Mouse (Mus musculus): Measurements from ENCODE around the gene Glis1. TPM values are rescaled to one million over a fixed set of nuclear protein-coding genes. Genes with fewer than 3 reads are reported as not detected.

Gene Glis1
- polyA plus RNA-seq, 1 experiment from 2014 or later = 1.0 TPM

DNA sequence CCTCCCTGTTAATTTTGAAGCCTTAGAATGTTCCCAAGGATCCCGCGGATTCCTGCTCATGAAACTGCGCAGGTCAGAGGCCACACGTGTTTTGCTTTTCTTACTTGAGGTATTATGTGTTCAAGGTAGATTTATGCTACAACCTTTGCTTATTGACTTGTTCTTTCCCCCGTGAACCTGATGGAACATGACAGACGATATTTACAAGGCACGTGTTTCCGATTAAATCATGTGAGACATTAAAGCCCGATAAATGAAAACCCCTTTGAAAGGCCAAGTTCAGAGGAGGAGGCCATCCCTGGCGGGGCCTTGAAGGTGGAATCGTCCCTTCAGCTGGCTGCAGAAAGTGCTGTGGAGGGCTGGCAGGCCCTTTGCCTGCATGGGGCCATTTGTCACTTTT, 26.1 kb downstream of the Glis1 start:
- Histone ChIP-seq H3K4me3 (ENCODE audit: low read length) (no peak overlapping the region), H3K36me3 (ENCODE audit: control insufficient read depth, insufficient read depth, low read length) (no peaks in the 10 kb centered on the region), H3K9ac (ENCODE audit: low read length) (no peak overlapping the region), H3K27me3 (ENCODE audit: control insufficient read depth, insufficient read depth, low read depth, low read length) (no peaks in the 10 kb centered on the region), H3K4me2 (ENCODE audit: low read depth, low read length) (no peak overlapping the region), H3K27ac (ENCODE audit: low read length) (no peak overlapping the region), H3K9me3 (ENCODE audit: control insufficient read depth, low read length) (no peaks in the 10 kb centered on the region), H3K4me1 (replicated peaks; ENCODE audit: control insufficient read depth, insufficient read depth, low read length) (no peaks in the 10 kb centered on the region)
- ATAC-seq (ENCODE audit: low read depth) = no peak
- 72% methylated on average over 11 of the region's 11 CpGs for WGBS

GRCm38 (mm10) chr4:107467831-107468230, 33.4 kb downstream of the Glis1 start:
- ATAC-seq (ENCODE audit: low read depth) = no peak
- 65% methylated on average over 7 of the region's 7 CpGs for WGBS

GRCm38 (mm10) chr4:107468264-107468663, 33.9 kb downstream of the Glis1 start:
- Histone ChIP-seq H3K4me3 (ENCODE audit: low read length) (no peak overlapping the region), H3K9ac (ENCODE audit: low read length) (no peak overlapping the region), H3K4me2 (ENCODE audit: low read depth, low read length) (no peak overlapping the region), H3K36me3 (ENCODE audit: control insufficient read depth, insufficient read depth, low read length) (no peaks in the 10 kb centered on the region), H3K27ac (ENCODE audit: low read length) (no peak overlapping the region), H3K9me3 (ENCODE audit: control insufficient read depth, low read length) (no peaks in the 10 kb centered on the region), H3K27me3 (ENCODE audit: control insufficient read depth, insufficient read depth, low read depth, low read length) (no peaks in the 10 kb centered on the region), H3K4me1 (replicated peaks; ENCODE audit: control insufficient read depth, insufficient read depth, low read length) (0 out of 2 replicates have a peak, but pooled peaks cover 2% of the 10 kb centered on the region)
- 24% methylated on average over 13 of the region's 13 CpGs for WGBS
- peak; percentile 71 for ATAC-seq (ENCODE audit: low read depth)

More at GRCm38 (mm10) chr4:107467831-107468230, 33.4 kb downstream of the Glis1 start:
- no peaks in the 10 kb centered on the region for H3K27me3 ChIP-seq (ENCODE audit: control insufficient read depth, insufficient read depth, low read depth, low read length)
- H3K4me2 ChIP-seq (ENCODE audit: low read depth, low read length) = no peak overlapping the region
- H3K4me3 ChIP-seq (ENCODE audit: low read length) = no peak overlapping the region
- H3K36me3 ChIP-seq (ENCODE audit: control insufficient read depth, insufficient read depth, low read length) = no peaks in the 10 kb centered on the region
- H3K9me3 ChIP-seq (ENCODE audit: control insufficient read depth, low read length) = no peaks in the 10 kb centered on the region
- H3K9ac ChIP-seq (ENCODE audit: low read length) = no peak overlapping the region
- no peak overlapping the region for H3K27ac ChIP-seq (ENCODE audit: low read length)
- 0 out of 2 replicates have a peak, but pooled peaks cover 2% of the 10 kb centered on the region for H3K4me1 ChIP-seq (replicated peaks; ENCODE audit: control insufficient read depth, insufficient read depth, low read length)

GRCm38 (mm10) chr4:107468768-107469167, 34.4 kb downstream of the Glis1 start:
- Histone ChIP-seq H3K9me3 (ENCODE audit: control insufficient read depth, low read length) (no peaks in the 10 kb centered on the region), H3K4me1 (replicated peaks; ENCODE audit: control insufficient read depth, insufficient read depth, low read length) (0 out of 2 replicates have a peak, but pooled peaks cover 2% of the 10 kb centered on the region), H3K4me3 (ENCODE audit: low read length) (no peak overlapping the region), H3K27me3 (ENCODE audit: control insufficient read depth, insufficient read depth, low read depth, low read length) (no peaks in the 10 kb centered on the region), H3K4me2 (ENCODE audit: low read depth, low read length) (no peak overlapping the region), H3K27ac (ENCODE audit: low read length) (no peak overlapping the region), H3K36me3 (ENCODE audit: control insufficient read depth, insufficient read depth, low read length) (no peaks in the 10 kb centered on the region), H3K9ac (ENCODE audit: low read length) (no peak overlapping the region)
- ATAC-seq (ENCODE audit: low read depth) = no peak
- WGBS = 72% methylated on average over 11 of the region's 11 CpGs

GRCm38 (mm10) chr4:107476266-107476665, 41.9 kb downstream of the Glis1 start:
- 30% methylated on average over 11 of the region's 11 CpGs for WGBS
- no peaks in the 10 kb centered on the region for H3K27me3 ChIP-seq (ENCODE audit: control insufficient read depth, insufficient read depth, low read depth, low read length)
- H3K27ac ChIP-seq (ENCODE audit: low read length) = no peak overlapping the region
- ATAC-seq (ENCODE audit: low read depth) = peak; percentile 62; the same call in 1 of the 2 replicates
- H3K4me3 ChIP-seq (ENCODE audit: low read length) = no peak overlapping the region
- H3K4me1 ChIP-seq (replicated peaks; ENCODE audit: control insufficient read depth, insufficient read depth, low read length) = no peaks in the 10 kb centered on the region; the same call in 1 of the 2 replicates
- no peaks in the 10 kb centered on the region for H3K36me3 ChIP-seq (ENCODE audit: control insufficient read depth, insufficient read depth, low read length)
- no peak overlapping the region for H3K9ac ChIP-seq (ENCODE audit: low read length)
- H3K9me3 ChIP-seq (ENCODE audit: control insufficient read depth, low read length) = no peaks in the 10 kb centered on the region
- H3K4me2 ChIP-seq (ENCODE audit: low read depth, low read length) = no peak overlapping the region

- H3K36me3 ChIP-seq (ENCODE audit: control insufficient read depth, insufficient read depth, low read length) = no peaks in the 10 kb centered on the region
- no peaks in the 10 kb centered on the region for H3K9me3 ChIP-seq (ENCODE audit: control insufficient read depth, low read length)
- 59% methylated on average over 5 of the region's 5 CpGs for WGBS
- no peak overlapping the region for H3K4me2 ChIP-seq (ENCODE audit: low read depth, low read length)
- no peak for ATAC-seq (ENCODE audit: low read depth)
- no peak overlapping the region for H3K4me3 ChIP-seq (ENCODE audit: low read length)
- no peak overlapping the region for H3K27ac ChIP-seq (ENCODE audit: low read length)
- H3K4me1 ChIP-seq (replicated peaks; ENCODE audit: control insufficient read depth, insufficient read depth, low read length) = no peaks in the 10 kb centered on the region; the same call in 1 of the 2 replicates
- no peak overlapping the region for H3K9ac ChIP-seq (ENCODE audit: low read length)
- H3K27me3 ChIP-seq (ENCODE audit: control insufficient read depth, insufficient read depth, low read depth, low read length) = no peaks in the 10 kb centered on the region
Measured at GRCm38 (mm10) chr4:107479015-107479414, 44.6 kb downstream of the Glis1 start.

- Histone ChIP-seq H3K4me1 (replicated peaks; ENCODE audit: control insufficient read depth, insufficient read depth, low read length) (no peaks in the 10 kb centered on the region), H3K9me3 (ENCODE audit: control insufficient read depth, low read length) (no peaks in the 10 kb centered on the region), H3K9ac (ENCODE audit: low read length) (no peak overlapping the region), H3K27me3 (ENCODE audit: control insufficient read depth, insufficient read depth, low read depth, low read length) (no peaks in the 10 kb centered on the region), H3K27ac (ENCODE audit: low read length) (no peak overlapping the region), H3K4me2 (ENCODE audit: low read depth, low read length) (no peak overlapping the region), H3K36me3 (ENCODE audit: control insufficient read depth, insufficient read depth, low read length) (no peaks in the 10 kb centered on the region), H3K4me3 (ENCODE audit: low read length) (no peak overlapping the region)
- no peak for ATAC-seq (ENCODE audit: low read depth)
- 66% methylated on average over 2 of the region's 2 CpGs for WGBS
Measured at GRCm38 (mm10) chr4:107482541-107482940, 48.1 kb downstream of the Glis1 start.

- Histone ChIP-seq H3K4me1 (replicated peaks; ENCODE audit: control insufficient read depth, insufficient read depth, low read length) (no peaks in the 10 kb centered on the region), H3K27ac (ENCODE audit: low read length) (no peak overlapping the region), H3K9ac (ENCODE audit: low read length) (no peak overlapping the region), H3K27me3 (ENCODE audit: control insufficient read depth, insufficient read depth, low read depth, low read length) (no peaks in the 10 kb centered on the region), H3K9me3 (ENCODE audit: control insufficient read depth, low read length) (no peaks in the 10 kb centered on the region), H3K4me2 (ENCODE audit: low read depth, low read length) (no peak overlapping the region), H3K4me3 (ENCODE audit: low read length) (no peak overlapping the region), H3K36me3 (ENCODE audit: control insufficient read depth, insufficient read depth, low read length) (no peaks in the 10 kb centered on the region)
- no peak for ATAC-seq (ENCODE audit: low read depth)
- 88% methylated on average over 20 of the region's 20 CpGs for WGBS
Measured at GRCm38 (mm10) chr4:107483556-107484220, 49.3 kb downstream of the Glis1 start.

DNA sequence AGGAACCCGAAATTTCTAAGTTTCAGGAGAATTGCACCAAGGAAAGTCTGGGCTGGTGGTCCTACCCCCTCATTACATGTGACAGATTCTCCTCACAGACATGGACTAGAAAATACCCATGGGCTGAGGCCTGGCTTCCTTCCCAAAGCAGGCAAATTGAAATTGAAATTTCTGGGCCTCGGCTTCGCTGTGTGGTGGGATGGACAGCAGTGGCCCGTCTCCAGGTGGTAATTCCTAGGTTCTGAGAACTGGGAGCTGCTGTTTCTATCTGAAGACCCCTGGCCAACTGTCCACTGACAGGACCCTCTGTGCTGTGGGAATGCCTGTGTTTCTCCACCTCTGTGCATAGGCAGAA, 49.8 kb downstream of the Glis1 start:
- Histone ChIP-seq H3K27me3 (ENCODE audit: control insufficient read depth, insufficient read depth, low read depth, low read length) (no peaks in the 10 kb centered on the region), H3K27ac (ENCODE audit: low read length) (no peak overlapping the region), H3K4me2 (ENCODE audit: low read depth, low read length) (no peak overlapping the region), H3K36me3 (ENCODE audit: control insufficient read depth, insufficient read depth, low read length) (no peaks in the 10 kb centered on the region), H3K9me3 (ENCODE audit: control insufficient read depth, low read length) (no peaks in the 10 kb centered on the region), H3K4me1 (replicated peaks; ENCODE audit: control insufficient read depth, insufficient read depth, low read length) (no peaks in the 10 kb centered on the region), H3K9ac (ENCODE audit: low read length) (no peak overlapping the region), H3K4me3 (ENCODE audit: low read length) (no peak overlapping the region)
- ATAC-seq (ENCODE audit: low read depth) = no peak
- WGBS = 83% methylated on average over 4 of the region's 4 CpGs
